Mouse (Mus musculus) kidney, postnatal 25 days (tissue): ENCODE measurements around the gene Gtsf1.

Experiments
- DNase-seq, 2 experiments: peaks; one replicate each; pipeline ENCODE4 v3.0.0; 2021; ENCODE audit warnings: mixed read lengths in 2 of 2

Gene Gtsf1

GRCm38 (mm10) chr15:103377752-103378664 is 52.3 kb downstream of the Gtsf1 start:
- DNase-seq = peak in 1 of 2 experiments; percentile 48

GRCm38 (mm10) chr15:103376837-103377269 is 53.4 kb downstream of the Gtsf1 start:
- peak; percentile 54 to 66 for DNase-seq

DNA sequence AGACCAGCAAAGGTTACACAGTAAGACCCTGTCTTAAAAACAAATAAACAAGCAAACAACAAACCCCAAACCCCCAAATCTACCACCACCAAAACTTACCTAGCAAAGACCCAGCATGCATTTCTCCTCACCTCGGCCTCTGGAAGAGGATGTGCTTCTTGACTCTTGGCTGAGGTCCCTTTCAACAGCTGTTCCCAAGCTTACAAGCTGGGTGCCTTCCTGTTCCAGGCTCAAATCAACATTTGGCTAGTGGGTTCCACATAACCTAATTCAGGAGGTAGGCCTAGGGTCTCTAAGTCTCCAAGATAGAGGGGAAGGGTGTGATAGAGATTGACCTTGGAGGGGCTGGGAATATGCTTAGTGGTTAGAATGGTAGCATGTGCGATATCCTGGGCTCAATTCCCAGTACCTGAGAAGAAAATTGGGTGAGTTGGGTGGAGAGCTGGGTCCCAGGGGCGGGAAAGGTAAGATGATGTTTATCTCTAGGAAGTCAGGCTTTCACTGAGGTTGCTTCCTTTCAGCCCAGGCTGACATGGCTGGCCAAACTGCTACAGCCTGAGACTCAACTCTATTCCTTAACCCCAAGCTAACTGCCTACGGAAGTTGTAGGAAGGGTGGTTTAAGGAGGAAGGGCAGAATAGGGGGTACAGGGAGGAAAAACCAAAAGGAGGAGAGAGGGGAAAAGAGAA is 55.0 kb downstream of the Gtsf1 start:
- DNase-seq = no peak

- no peak for DNase-seq
These were observed 57.8 kb downstream of the Gtsf1 start for GRCm38 (mm10) chr15:103372461-103372860.

DNA sequence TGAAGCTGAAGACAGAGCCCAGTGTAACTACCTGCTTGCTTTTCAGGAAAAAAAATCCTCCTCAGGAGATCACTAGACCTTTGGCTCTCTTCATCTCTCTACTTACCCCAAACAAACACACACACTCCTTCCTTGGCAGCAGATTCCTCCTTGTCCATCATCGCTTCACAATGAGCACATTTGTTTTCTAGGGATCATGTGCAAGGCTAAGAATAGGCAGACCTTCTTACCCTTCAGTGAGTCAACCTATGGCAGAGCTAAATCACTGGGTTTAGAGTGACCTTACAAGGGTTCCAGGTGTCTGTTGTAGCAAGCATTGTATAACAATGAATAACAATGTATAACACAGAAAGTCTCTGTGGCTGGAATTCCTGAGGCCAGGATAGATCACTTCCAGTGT is 58.5 kb downstream of the Gtsf1 start:
- DNase-seq = no peak

DNA sequence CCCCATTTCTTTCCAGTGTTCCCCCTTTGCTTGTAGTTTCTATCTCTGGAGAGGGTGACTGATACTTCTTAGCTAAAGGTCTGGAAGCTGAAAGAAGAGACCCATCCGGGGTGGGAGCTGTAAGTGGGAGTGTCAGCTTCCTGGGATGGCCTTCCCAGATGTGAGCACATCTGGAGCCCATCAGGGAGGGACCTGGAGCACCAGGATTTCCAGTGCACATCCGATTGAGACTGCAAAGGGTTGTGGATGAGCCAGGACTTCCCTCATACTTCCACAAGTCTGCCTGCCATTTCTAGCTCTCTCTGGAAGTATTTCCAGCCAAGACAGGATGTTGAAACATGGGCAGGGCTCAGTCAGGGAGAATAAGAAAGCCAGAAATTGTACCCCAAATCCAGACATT is 59.1 kb downstream of the Gtsf1 start:
- DNase-seq = no peak

DNA sequence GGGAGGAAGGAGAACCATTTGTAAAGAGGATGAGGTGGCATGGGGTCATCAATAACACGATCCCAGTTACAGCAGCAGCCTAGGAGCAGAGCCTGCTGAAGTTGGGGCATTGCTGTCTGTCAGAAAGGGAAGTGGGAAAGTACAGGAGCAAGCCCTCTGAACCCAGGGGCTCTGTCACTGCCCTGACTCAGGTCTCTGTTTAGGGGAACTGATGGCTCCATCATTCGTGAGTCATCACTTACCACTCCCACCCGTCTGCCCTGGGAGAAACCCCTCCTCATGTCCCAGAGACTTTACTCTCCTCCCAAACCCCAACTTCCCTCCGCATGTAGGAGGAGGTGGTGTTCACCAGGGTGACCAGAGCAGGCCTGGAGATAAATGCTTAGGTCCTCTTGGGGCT is 59.8 kb downstream of the Gtsf1 start:
- no peak for DNase-seq

GRCm38 (mm10) chr15:103369123-103369522 is 61.1 kb downstream of the Gtsf1 start:
- DNase-seq = no peak

- DNase-seq = no peak
These were observed 61.9 kb downstream of the Gtsf1 start for GRCm38 (mm10) chr15:103368179-103368940.

DNA sequence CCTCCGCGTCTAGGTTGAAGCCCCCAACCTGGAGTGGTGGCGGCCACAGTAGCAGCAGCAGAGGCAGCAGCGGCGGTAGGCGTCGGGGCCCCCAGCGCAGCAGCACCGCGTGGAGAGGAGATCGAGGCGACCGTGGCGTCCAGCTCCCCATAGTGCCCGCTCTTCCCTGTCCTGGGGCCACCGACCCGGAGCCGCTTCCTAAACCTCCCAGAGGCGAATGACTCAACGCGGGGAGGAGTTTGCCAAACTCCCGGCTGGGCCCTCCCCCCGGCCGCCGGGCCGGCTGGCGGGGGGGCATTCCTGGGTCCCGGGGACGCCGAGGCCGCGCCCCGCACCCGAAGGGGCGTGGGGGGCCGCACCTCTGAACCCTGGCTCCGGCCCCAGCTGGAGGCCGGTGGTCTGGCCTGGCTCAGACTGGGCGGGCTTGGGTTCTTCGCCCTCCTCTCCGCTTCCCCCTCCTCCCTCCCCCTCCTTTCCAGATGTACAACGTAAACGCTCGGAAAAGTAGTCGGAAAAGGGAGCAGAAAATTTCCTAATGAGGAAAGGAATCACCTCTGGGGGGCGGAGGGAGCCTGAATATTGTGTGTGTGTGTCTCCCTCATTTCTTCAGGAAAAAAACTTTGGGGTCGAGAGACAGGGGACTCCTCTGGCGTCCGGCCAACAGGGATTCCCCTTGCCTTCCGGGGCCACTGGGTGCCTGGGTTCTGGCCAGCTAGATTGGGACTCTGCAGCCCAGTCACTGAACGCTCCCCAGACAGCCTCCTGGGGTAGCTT is 63.7 kb downstream of the Gtsf1 start, which contains the start of gene Itga5:
Gene Itga5 (minus strand): TSS at position 388 of the 774 bp plus-strand sequence.
- peak; percentile 75 to 85 for DNase-seq

- DNase-seq = peak; percentile 50 to 67
These were observed 64.5 kb downstream of the Gtsf1 start for GRCm38 (mm10) chr15:103365471-103366375.

- no peak for DNase-seq
These were observed 65.5 kb downstream of the Gtsf1 start for GRCm38 (mm10) chr15:103364761-103365160.

DNA sequence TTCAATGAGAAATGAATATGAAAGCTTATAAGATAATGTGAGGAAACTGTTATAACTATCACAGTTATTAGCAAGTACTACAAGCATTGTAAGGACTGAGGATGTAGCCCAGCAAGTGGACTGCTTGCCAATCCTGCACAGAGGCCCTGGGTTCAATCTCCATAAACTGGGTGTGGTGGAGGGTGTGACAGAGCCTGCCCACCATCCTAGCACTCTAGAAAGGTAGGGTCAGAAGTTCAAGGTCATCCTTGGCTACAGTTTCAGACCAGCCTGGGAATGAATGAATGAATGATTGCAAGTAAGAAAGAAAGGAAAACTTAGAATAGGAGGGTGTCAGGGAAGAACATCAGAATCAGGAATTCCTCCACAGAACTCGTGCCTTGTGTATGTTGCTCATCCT is 66.5 kb downstream of the Gtsf1 start:
- DNase-seq = no peak

DNA sequence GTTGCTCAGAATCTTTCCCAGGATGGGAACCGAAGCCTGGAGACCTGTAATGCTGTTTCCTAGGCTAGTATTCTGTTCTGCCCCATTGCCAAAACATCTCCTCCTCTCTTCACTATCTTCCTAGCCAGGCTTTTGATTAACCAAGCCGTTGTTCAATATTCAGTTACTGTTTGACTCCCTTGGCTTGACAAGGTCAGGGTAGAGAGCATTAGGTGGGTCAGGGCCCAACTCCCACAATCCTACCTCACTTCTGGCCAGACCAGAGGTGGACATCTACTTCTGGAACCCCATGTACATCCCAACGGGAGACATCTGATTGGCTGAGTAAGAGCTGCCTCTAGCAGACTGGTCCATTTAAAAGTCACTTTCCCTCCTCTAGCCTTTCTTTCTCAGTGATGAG is 67.3 kb downstream of the Gtsf1 start:
- DNase-seq = no peak

GRCm38 (mm10) chr15:103362333-103362732 is 67.9 kb downstream of the Gtsf1 start:
- DNase-seq = no peak

- DNase-seq = no peak
These were observed 69.0 kb downstream of the Gtsf1 start for GRCm38 (mm10) chr15:103361269-103361668.

DNA sequence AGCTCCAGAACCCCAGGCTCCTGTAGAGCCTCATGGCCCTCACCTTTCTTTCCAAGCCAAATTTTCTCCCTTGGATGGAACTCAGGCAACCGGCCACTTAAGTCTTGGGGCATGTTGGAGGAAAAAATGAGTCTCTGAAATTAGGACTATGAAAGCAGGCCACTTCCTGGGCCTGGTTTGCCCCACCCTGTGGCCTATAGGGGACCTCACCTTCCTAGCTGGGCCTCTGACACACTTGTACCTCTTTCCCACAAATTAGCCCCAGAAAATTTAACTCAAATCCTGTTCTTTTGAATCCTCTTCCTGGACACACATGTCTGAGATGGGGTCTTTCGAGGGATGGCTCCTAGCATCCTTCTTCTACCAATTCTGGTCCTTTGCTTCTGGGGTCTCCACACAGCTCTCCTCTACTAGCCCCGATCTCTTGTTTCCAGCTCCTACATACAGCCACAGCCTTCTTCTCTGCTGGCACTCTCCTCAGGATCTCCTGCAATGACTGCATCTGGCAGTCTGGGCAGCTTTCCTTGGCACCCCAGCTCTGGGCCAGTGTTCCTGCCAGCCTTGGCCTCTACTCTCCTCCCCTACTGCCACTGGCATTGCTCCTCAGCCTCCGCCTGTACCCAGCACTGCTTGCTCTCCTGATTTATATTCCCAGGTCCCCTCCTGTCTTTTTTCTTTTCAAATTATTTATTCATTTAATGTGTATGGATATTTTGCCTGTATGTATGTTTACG is 70.2 kb downstream of the Gtsf1 start:
- DNase-seq = no peak

- DNase-seq = no peak
These were observed 71.2 kb downstream of the Gtsf1 start for GRCm38 (mm10) chr15:103359122-103359510.

GRCm38 (mm10) chr15:103358278-103359121 is 71.8 kb downstream of the Gtsf1 start:
- DNase-seq = no peak

GRCm38 (mm10) chr15:103357817-103358216 is 72.5 kb downstream of the Gtsf1 start:
- no peak for DNase-seq
